Mouse (Mus musculus) brain, adult 2 months (tissue): ENCODE data around the gene Myl6b.

Source experiments
- DNase-seq: peaks from one replicate; pipeline ENCODE4 v3.0.0; 2011; ENCODE audit warnings: low read depth, low spot score

Myl6b gene

DNA sequence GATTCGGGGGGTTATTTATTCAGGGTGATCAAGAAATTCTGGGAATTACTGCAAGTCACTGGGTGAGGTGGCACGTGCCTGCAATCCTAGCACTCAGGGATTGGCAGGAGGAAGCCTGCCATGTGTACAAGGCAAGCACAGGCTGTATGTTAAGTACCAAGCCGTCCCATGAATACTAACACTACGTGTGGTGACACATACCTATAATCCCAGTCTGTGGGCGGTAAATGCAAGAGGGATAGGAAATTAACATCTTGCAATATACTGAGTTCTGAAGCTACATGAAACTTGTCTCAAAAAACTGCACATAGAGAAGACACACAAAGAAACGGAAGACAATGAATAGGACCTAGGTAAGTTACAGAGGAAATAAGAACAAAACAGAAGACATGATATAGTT lies 47.5 kb downstream of the Myl6b start:
- no peak for DNase-seq

DNA sequence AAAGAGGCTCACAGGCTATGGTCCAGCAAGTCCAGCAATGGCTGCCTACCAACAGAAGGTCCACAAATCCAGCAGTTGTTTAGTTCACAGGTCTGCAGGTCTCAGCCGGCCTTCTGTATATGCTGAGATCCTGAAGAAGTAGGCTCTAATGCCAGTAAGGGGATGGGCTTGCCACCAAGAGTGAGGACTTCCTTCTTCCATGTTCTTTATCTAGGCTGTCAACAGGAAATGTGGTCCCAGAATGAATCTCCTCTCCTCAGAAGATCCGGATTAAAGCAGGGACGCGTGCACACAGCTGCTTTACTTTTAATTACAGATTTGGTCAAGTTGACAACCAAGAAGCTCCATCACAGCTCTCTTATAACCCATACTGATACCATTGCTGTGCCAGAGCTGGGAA lies 53.1 kb downstream of the Myl6b start:
- DNase-seq: no peak

DNA sequence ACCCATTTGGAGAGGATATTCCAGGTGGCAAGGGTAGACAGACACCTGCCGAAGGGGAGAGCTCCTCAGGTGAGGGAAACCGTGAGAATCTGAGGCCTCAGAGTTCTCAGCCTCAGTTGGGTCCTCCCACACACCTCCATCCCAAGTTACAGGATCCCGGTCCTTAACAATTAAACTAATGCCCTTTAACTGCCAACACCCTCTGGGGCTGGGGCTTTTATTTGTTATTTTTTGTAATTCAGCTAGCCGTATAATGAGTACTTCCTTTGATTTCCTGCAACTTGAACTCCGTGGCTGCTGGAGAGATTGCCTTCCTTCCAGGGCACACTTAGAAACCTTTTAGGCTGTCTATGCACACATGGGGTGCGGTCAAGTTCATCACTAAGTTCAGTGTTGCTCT lies 54.1 kb downstream of the Myl6b start:
- DNase-seq: no peak
